Mouse (Mus musculus) olfactory bulb, adult 2 months (tissue): Measurements from ENCODE around the gene Naa50.

Experiments used
- CTCF ChIP-seq: fragments of 200-500 bp; IDR thresholded peaks from 2 replicates; pipeline ENCODE4 v1.5.1; 2012; ENCODE audit warnings: low read depth, mild to moderate bottlenecking, low read length, moderate library complexity; ENCODE audit not compliant: insufficient read depth
- POLR2A ChIP-seq: fragments of 200-500 bp; IDR thresholded peaks from 2 replicates; pipeline ENCODE4 v1.6.1; 2012; ENCODE audit warnings: mild to moderate bottlenecking, low read depth, low read length, moderate library complexity; ENCODE audit not compliant: insufficient read depth

- TF ChIP-seq POLR2A (no peak), CTCF (no peak)
Observed at GRCm38 (mm10) chr16:44190968-44191367, 51.3 kb downstream of the Naa50 start.
